Mouse (Mus musculus): ENCODE results near the gene 4931428L18Rik. TPM values are rescaled to one million over a fixed set of nuclear protein-coding genes. Genes with fewer than 3 reads are reported as not detected.

The 4931428L18Rik gene
- polyA plus RNA-seq, 1 experiment from 2014 or later, result not detected

DNA sequence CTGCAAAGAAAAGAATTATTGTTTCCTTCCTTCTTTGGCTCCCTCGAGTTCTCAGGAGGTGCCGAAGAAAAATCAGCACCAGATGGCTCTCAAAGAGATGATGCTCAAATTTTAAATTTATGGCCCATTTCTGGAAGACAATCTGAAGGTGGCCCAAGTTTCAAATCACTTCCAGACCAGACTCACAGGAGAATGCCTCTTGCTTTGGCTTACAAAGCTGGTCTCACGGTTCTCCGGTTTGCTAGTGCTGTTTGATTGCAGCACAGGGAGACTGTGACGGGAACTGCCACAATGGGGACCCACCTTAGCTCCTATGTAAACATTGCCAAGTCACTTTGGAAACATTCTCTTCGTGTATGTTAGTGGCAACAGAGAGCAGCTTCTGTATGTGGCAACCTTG, 72.8 kb downstream of the 4931428L18Rik start:
- Histone ChIP-seq H3K4me2 (no peak overlapping the region), H3K9me3 (replicated peaks) (no peaks in the 10 kb centered on the region)
- ATAC-seq (ENCODE audit: low FRiP score), result no peak

DNA sequence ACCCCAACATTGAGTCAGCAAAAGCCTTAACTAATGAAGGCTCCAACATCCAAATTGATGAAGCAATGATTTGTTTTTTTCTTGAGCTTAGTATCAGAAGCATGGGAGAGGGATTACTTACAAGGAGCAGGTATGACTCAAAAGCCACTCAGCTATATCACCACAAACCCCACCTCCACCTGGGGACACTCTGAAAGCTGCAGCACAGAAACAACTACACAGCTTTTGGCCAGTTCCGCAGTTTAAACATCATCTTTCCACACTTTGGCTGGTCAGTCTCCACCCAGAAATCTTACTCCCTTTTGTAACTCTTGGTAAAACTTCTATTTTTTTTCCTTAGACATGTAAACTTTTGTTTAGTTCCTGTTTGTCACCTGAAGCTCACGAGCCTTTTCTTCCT, 78.9 kb downstream of the 4931428L18Rik start:
- 89% methylated on average over 2 of the region's 2 CpGs for WGBS
- no peak for ATAC-seq (ENCODE audit: low FRiP score)
- Histone ChIP-seq H3K4me3 (replicated peaks) (no peak overlapping the region), H3K27me3 (replicated peaks) (no peaks in the 10 kb centered on the region), H3K4me1 (no peaks in the 10 kb centered on the region), H3K9me3 (replicated peaks) (no peaks in the 10 kb centered on the region), H3K4me2 (no peak overlapping the region), H3K36me3 (no peaks in the 10 kb centered on the region), H3K9ac (replicated peaks) (no peak overlapping the region), H3K27ac (replicated peaks) (no peak overlapping the region)

More for the DNA sequence above, 72.8 kb downstream of the 4931428L18Rik start:
- no peak overlapping the region for H3K4me3 ChIP-seq (replicated peaks)
- no peaks in the 10 kb centered on the region for H3K36me3 ChIP-seq
- no peaks in the 10 kb centered on the region for H3K4me1 ChIP-seq
- no peaks in the 10 kb centered on the region for H3K27me3 ChIP-seq (replicated peaks)
- H3K9ac ChIP-seq (replicated peaks), result no peak overlapping the region
- no peak overlapping the region for H3K27ac ChIP-seq (replicated peaks)
- 47% methylated on average over 6 of the region's 6 CpGs for WGBS

DNA sequence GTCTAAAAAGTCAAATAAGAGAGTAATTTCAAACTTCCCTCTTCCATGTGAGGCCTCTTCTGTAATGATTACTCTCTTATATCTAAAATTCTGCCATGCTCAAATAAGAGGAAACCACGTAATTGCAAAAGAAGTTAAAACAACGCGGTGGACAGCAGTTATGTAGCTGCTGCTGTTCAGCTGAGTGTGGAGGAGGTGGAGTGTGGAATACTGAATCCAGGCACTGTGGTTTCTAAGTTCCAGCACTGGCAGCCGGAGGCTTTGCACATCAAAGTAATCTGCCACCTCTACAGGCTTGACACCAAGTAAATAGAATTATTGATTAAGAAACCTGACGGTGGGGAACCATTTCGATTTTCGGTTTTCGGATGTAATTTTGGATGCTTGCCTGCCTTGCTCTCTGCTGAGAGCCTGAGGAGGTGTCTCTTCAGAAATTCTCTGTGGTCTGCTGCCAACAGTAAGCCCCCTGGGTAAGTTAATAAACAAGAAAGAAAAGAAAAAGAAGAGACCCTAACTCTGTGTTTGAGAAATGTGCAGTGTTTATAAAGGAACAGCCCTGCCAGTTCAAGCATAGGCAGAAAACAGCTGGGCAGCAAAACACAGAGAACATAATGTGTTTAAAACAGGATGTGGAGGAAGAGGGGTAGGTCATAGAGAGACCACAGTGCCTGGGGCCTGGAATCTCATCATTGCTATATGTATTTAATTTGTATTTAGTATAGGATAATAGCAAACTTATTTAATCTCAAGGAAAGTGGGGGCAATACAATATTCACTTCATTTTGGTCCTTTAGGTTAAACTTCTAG, 80.0 kb downstream of the 4931428L18Rik start:
- no peak overlapping the region for H3K4me3 ChIP-seq (replicated peaks)
- H3K4me1 ChIP-seq, result no peaks in the 10 kb centered on the region
- H3K4me2 ChIP-seq, result no peak overlapping the region
- no peaks in the 10 kb centered on the region for H3K9me3 ChIP-seq (replicated peaks)
- no peaks in the 10 kb centered on the region for H3K27me3 ChIP-seq (replicated peaks)
- H3K27ac ChIP-seq (replicated peaks), result no peak overlapping the region
- no peak overlapping the region for H3K9ac ChIP-seq (replicated peaks)
- H3K36me3 ChIP-seq, result no peaks in the 10 kb centered on the region
- ATAC-seq (ENCODE audit: low FRiP score), result no peak
- 74% methylated on average over 8 of the region's 8 CpGs for WGBS

DNA sequence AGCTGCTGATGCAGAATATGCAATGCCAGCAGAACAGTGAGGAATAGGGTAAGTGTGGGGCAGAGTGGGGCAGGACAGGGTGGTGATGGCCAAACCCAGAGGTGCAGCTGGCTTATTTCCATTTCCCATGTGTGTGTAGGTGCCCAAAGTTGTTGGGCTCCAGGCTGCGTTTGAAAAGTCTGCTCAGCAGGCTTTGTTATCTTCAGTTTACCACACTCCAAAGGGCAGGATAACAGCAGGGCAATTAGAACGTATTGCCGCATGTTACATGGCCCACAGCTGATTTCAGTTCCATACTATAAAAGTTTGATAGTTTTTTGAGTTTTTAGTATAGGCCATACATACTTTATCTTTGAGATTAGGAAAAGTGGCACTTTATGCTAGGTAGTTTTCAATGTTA, 84.1 kb downstream of the 4931428L18Rik start:
- H3K27ac ChIP-seq (replicated peaks), result no peak overlapping the region
- no peaks in the 10 kb centered on the region for H3K9me3 ChIP-seq (replicated peaks)
- no peaks in the 10 kb centered on the region for H3K4me1 ChIP-seq
- no peak overlapping the region for H3K9ac ChIP-seq (replicated peaks)
- H3K4me3 ChIP-seq (replicated peaks), result no peak overlapping the region
- H3K4me2 ChIP-seq, result no peak overlapping the region
- no peaks in the 10 kb centered on the region for H3K27me3 ChIP-seq (replicated peaks)
- H3K36me3 ChIP-seq, result no peaks in the 10 kb centered on the region
- no peak for ATAC-seq (ENCODE audit: low FRiP score)
- WGBS, result 63% methylated on average over 3 of the region's 3 CpGs

DNA sequence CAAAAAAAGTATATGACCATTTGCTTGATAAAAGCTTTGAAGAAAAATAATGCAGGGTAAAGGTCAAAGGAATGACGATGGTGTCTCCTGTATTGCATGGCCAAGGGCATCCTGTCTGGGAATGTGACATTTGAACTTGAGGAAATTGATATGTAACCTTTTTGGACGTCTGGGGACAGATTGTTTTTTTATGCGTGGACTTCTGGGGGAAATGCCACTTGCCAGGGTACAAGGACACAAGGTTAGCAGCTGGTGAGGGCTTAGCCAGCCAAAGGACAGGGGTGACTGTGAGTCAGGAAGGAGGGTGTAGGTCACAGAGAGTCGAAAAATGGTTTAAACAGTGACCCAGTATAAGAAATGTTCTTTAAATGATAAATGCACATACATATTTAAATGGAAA, 109.0 kb downstream of the 4931428L18Rik start:
- no peaks in the 10 kb centered on the region for H3K36me3 ChIP-seq
- no peak overlapping the region for H3K4me3 ChIP-seq (replicated peaks)
- H3K4me2 ChIP-seq, result no peak overlapping the region
- WGBS, result 86% methylated on average over 4 of the region's 4 CpGs
- H3K9ac ChIP-seq (replicated peaks), result no peak overlapping the region
- no peaks in the 10 kb centered on the region for H3K4me1 ChIP-seq
- no peaks in the 10 kb centered on the region for H3K9me3 ChIP-seq (replicated peaks)
- ATAC-seq (ENCODE audit: low FRiP score), result no peak
- no peaks in the 10 kb centered on the region for H3K27me3 ChIP-seq (replicated peaks)
- H3K27ac ChIP-seq (replicated peaks), result no peak overlapping the region

DNA sequence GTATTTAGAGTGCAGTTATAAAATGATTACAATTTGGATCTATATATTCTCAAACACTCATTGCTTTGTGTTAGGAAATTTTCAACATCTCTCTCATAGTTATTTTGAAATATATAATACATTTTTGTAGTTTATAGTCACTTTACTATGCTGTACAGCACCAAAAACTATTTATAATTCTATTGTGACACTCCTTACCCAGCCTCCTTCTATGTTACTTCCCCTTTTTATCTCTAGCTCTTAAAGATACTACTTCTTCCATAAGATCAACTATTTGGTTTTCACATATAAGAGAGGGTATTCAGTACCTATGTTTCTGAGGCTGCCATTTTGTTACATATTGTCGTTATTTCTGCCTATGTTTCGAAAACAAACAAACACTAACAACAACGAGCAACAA, 114.5 kb downstream of the 4931428L18Rik start:
- H3K4me2 ChIP-seq, result no peak overlapping the region
- H3K27ac ChIP-seq (replicated peaks), result no peak overlapping the region
- no peaks in the 10 kb centered on the region for H3K36me3 ChIP-seq
- H3K4me3 ChIP-seq (replicated peaks), result no peak overlapping the region
- ATAC-seq (ENCODE audit: low FRiP score), result no peak
- whole genome bisulfite sequencing, result 93% methylated on average over 3 of the region's 3 CpGs
- no peak overlapping the region for H3K9ac ChIP-seq (replicated peaks)
- H3K27me3 ChIP-seq (replicated peaks), result no peaks in the 10 kb centered on the region
- H3K9me3 ChIP-seq (replicated peaks), result no peaks in the 10 kb centered on the region
- H3K4me1 ChIP-seq, result 0 out of 2 replicates have a peak, but pooled peaks cover under 1% of the 10 kb centered on the region

DNA sequence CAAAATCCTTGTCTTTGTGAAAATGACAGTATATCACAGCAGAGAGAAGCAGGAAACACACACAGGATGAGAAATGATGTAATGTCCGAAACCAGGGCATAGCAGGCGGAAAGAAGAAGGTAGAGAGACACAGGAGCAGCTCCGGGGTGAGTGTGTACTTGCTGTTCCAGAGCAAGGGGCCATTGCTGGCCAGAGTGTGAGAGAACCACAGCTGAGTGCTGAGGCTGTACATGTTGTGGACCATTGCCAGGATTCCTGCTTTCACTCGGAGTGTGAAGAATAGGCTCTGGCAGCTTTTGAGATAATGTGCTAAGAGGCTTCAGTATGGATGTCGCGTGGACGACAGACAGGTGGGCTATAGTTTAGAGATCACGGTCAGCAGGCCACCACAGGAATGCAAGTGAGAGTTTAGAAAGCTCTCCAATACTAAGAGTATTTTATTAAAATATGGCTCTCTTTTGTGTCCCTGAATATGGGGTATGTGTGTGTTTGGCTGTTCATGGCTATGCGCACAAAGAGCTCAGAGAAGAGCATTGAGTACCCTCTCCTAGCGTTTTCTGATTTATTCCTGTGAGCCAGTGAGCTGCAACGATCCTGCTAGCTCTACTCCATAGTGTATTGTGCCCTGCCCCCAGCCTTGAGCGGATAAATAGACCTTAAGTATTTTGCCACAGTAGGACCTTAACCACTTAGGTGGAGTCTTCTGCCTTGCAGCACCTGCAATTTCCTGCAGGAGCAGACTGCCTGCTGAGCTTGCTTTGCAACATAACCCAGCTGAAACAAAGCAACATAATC, 119.4 kb downstream of the 4931428L18Rik start:
- Histone ChIP-seq H3K4me3 (replicated peaks) (no peak overlapping the region), H3K9me3 (replicated peaks) (no peaks in the 10 kb centered on the region), H3K9ac (replicated peaks) (no peak overlapping the region), H3K36me3 (no peaks in the 10 kb centered on the region), H3K4me1 (peaks cover 4% of the 10 kb centered on the region; the same call in 1 of the 2 replicates), H3K4me2 (no peak overlapping the region), H3K27ac (replicated peaks) (no peak overlapping the region), H3K27me3 (replicated peaks) (no peaks in the 10 kb centered on the region)
- ATAC-seq (ENCODE audit: low FRiP score), result peak; percentile 38; the same call in 1 of the 2 replicates
- WGBS, result 70% methylated on average over 12 of the region's 12 CpGs

DNA sequence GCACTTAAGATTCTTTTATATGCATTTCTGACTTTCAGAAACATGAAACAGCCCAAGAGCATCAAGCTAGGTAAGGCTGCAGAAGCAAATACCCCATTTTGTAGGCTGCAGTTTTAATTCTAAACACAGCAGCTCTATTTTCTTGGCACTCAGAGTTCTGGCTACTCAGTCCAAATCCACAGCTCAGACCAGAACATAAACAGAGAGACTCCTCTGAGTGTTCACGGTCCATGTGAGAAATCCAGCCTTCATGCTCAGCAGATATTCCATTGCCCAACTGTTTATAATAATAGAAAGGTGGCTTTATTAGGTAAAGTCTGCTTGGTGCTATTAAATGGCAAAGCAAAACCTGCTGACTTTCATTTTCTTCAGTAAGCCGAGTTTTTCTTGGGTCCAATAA, 120.2 kb downstream of the 4931428L18Rik start:
- Histone ChIP-seq H3K9me3 (replicated peaks) (no peaks in the 10 kb centered on the region), H3K36me3 (no peaks in the 10 kb centered on the region), H3K4me3 (replicated peaks) (no peak overlapping the region), H3K27me3 (replicated peaks) (no peaks in the 10 kb centered on the region), H3K27ac (replicated peaks) (0 out of 2 replicates have a peak overlapping the region, but pooled peaks have one; percentile 15), H3K4me1 (peaks cover 4% of the 10 kb centered on the region; the same call in 1 of the 2 replicates), H3K4me2 (no peak overlapping the region), H3K9ac (replicated peaks) (no peak overlapping the region)
- 75% methylated on average over 2 of the region's 2 CpGs for WGBS
- ATAC-seq (ENCODE audit: low FRiP score), result no peak

DNA sequence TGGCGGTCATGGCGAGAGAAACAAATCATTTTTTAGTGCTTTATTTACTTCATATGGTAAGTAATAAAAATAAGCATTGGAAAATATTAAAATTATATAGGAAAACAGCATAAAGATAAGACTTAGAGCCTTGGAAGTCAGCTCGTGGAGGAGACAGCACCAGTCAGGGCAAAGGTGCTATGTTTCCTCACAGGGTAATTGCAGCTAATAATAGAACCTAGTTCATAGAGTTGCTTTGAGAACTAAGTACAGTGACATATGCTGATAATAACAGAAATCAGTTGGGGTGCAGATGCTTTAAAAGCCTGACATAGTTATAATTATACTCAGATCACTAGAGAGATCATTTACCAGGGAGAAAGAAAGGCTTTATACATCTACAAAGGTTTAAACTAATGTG, 125.3 kb downstream of the 4931428L18Rik start:
- WGBS, result 90% methylated on average over 3 of the region's 3 CpGs
- H3K36me3 ChIP-seq, result no peaks in the 10 kb centered on the region
- H3K9ac ChIP-seq (replicated peaks), result no peak overlapping the region
- H3K4me1 ChIP-seq, result no peaks in the 10 kb centered on the region
- no peak for ATAC-seq (ENCODE audit: low FRiP score)
- no peaks in the 10 kb centered on the region for H3K9me3 ChIP-seq (replicated peaks)
- H3K27me3 ChIP-seq (replicated peaks), result no peaks in the 10 kb centered on the region
- no peak overlapping the region for H3K4me3 ChIP-seq (replicated peaks)
- H3K4me2 ChIP-seq, result no peak overlapping the region
- no peak overlapping the region for H3K27ac ChIP-seq (replicated peaks)

DNA sequence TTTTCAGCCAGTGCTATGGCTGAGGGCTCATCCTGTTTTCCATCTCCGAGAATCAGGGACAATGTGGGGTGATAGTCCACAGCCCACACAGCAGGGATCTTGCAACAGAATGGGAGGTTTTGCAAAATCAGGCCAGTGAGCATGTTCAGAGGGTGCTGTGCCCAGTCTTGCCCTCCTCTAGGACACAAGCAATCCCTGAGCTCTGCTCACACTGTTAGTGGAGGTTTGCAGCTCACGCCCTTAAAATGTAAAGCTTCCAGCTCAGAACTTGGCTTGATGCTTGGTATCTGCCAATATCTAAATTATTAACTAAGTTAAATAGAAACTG, 126.1 kb downstream of the 4931428L18Rik start:
- Histone ChIP-seq H3K9ac (replicated peaks) (no peak overlapping the region), H3K4me2 (no peak overlapping the region), H3K4me1 (no peaks in the 10 kb centered on the region), H3K27me3 (replicated peaks) (no peaks in the 10 kb centered on the region), H3K27ac (replicated peaks) (no peak overlapping the region), H3K36me3 (no peaks in the 10 kb centered on the region), H3K9me3 (replicated peaks) (no peaks in the 10 kb centered on the region), H3K4me3 (replicated peaks) (no peak overlapping the region)
- no peak for ATAC-seq (ENCODE audit: low FRiP score)
- 52% methylated on average over 2 of the region's 2 CpGs for WGBS

DNA sequence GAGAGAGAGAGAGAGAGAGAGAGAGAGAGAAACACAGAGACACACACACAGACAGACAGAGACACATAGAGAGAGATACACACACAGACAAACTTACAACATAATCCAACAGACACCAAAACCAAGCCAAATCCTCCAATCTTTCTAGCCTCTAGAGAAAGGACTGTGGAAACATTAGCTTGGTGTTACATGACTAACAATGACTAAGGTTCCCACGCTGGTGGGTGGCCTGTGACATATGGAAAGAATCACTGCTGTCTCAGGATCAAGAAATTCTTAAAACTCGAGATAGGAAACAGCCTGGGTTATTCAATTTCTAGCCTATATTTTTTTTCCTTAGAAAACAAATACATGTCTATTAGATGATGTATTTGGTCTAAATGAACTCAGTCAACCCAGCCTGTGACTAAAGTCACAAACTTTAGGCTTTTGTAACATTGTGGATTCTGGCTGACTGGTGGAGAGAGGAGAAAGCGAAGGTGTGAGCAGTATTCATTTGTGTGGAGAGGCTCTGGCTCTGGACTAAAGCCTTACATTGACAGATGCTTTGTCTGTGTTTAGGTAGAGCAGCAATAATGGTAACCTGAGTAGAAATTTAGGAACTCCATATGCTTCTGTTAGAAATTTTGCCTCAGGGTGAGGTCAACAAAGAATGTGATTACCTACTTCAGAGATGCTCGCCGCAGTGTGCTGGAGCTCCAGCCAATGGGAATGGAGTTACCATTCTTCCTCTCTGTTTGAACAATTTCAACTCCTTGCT, 126.6 kb downstream of the 4931428L18Rik start:
- no peak overlapping the region for H3K27ac ChIP-seq (replicated peaks)
- ATAC-seq (ENCODE audit: low FRiP score), result no peak
- H3K4me3 ChIP-seq (replicated peaks), result no peak overlapping the region
- no peaks in the 10 kb centered on the region for H3K4me1 ChIP-seq
- H3K9me3 ChIP-seq (replicated peaks), result no peaks in the 10 kb centered on the region
- H3K27me3 ChIP-seq (replicated peaks), result no peaks in the 10 kb centered on the region
- no peak overlapping the region for H3K9ac ChIP-seq (replicated peaks)
- no peaks in the 10 kb centered on the region for H3K36me3 ChIP-seq
- no peak overlapping the region for H3K4me2 ChIP-seq
- 79% methylated on average over 5 of the region's 5 CpGs for WGBS
